Mouse (Mus musculus) T-helper 17 cell (primary cell): ENCODE results near the gene Dynll1.

Experiments used
- in situ Hi-C, 2 experiments: fragments of 300-600 bp; cut with MboI, MseI; formaldehyde crosslinking; loops; 1 replicate in 1 of 2; 2 replicates in 1 of 2; pipeline ENCODE4 v1.15.1; 2025; ENCODE audit warnings: high pct_unique_total_duplicates in 2 of 2

The Dynll1 gene

GRCm38 (mm10) chr5:115312816-115313667 is 12.2 kb upstream of the Dynll1 start:
- in situ Hi-C loops, result no loop called here

- in situ Hi-C loops, result no loop called here
These were observed 11.6 kb upstream of the Dynll1 start for GRCm38 (mm10) chr5:115312354-115312753.

GRCm38 (mm10) chr5:115302190-115302589 is 1.4 kb upstream of the Dynll1 start:
- in situ Hi-C loops, result loop anchor here in 1 of 2 experiments (5.0 kb wide), 1 partner anchor 35 kb away; no protein-coding TSS in a partner anchor

GRCm38 (mm10) chr5:115301615-115302014 is 816 bp upstream of the Dynll1 start:
- in situ Hi-C loops, result loop anchor here in 1 of 2 experiments (5.0 kb wide), 1 partner anchor 36 kb away; no protein-coding TSS in a partner anchor

- in situ Hi-C loops, result loop anchor here in 1 of 2 experiments (5.0 kb wide), 1 partner anchor 37 kb away; no protein-coding TSS in a partner anchor
These were observed 609 bp downstream of the Dynll1 start for GRCm38 (mm10) chr5:115300035-115300744.

GRCm38 (mm10) chr5:115296347-115296746 is 4.5 kb downstream of the Dynll1 start:
- in situ Hi-C loops, result no loop called here

- in situ Hi-C loops, result no loop called here
These were observed 6.6 kb downstream of the Dynll1 start for GRCm38 (mm10) chr5:115294173-115294572.

GRCm38 (mm10) chr5:115284735-115285134 is 16.1 kb downstream of the Dynll1 start:
- in situ Hi-C loops, result loop anchor here in 1 of 2 experiments (5.0 kb wide), 1 partner anchor 63 kb away; the partner anchor contains the start of gene Cox6a1

GRCm38 (mm10) chr5:115280050-115280687 is 20.6 kb downstream of the Dynll1 start:
- in situ Hi-C loops, result loop anchor here in 1 of 2 experiments (5.0 kb wide), 1 partner anchor 67 kb away; the partner anchor contains the start of gene Cox6a1

- in situ Hi-C loops, result loop anchor here in 1 of 2 experiments (5.0 kb wide), 1 partner anchor 68 kb away; the partner anchor contains the start of gene Cox6a1
These were observed 21.4 kb downstream of the Dynll1 start, which contains the start of gene Coq5 for GRCm38 (mm10) chr5:115279226-115280049. Gene Coq5 (plus strand): TSS chr5:115279666.

- in situ Hi-C loops, result no loop called here
These were observed 22.0 kb downstream of the Dynll1 start for GRCm38 (mm10) chr5:115278785-115279184.

- in situ Hi-C loops, result no loop called here
These were observed 22.7 kb downstream of the Dynll1 start for GRCm38 (mm10) chr5:115278053-115278452.

GRCm38 (mm10) chr5:115275998-115276397 is 24.8 kb downstream of the Dynll1 start:
- in situ Hi-C loops, result no loop called here

GRCm38 (mm10) chr5:115274771-115275170 is 26.0 kb downstream of the Dynll1 start:
- in situ Hi-C loops, result no loop called here

- in situ Hi-C loops, result no loop called here
These were observed 26.4 kb downstream of the Dynll1 start for GRCm38 (mm10) chr5:115274353-115274752.

- in situ Hi-C loops, result no loop called here
These were observed 27.2 kb downstream of the Dynll1 start for GRCm38 (mm10) chr5:115273549-115274135.

- in situ Hi-C loops, result no loop called here
These were observed 27.8 kb downstream of the Dynll1 start, which contains the start of gene Rnf10 for GRCm38 (mm10) chr5:115272812-115273548. Gene Rnf10 (minus strand): TSS chr5:115272898.

GRCm38 (mm10) chr5:115271931-115272811 is 28.6 kb downstream of the Dynll1 start:
- in situ Hi-C loops, result no loop called here
